Mouse (Mus musculus): ENCODE data around the gene Fkbpl. TPM values are rescaled to one million over a fixed set of nuclear protein-coding genes. Genes with fewer than 3 reads are reported as not detected.

Gene Fkbpl
- polyA plus RNA-seq, 1 experiment from 2014 or later, result 4.0 TPM

DNA sequence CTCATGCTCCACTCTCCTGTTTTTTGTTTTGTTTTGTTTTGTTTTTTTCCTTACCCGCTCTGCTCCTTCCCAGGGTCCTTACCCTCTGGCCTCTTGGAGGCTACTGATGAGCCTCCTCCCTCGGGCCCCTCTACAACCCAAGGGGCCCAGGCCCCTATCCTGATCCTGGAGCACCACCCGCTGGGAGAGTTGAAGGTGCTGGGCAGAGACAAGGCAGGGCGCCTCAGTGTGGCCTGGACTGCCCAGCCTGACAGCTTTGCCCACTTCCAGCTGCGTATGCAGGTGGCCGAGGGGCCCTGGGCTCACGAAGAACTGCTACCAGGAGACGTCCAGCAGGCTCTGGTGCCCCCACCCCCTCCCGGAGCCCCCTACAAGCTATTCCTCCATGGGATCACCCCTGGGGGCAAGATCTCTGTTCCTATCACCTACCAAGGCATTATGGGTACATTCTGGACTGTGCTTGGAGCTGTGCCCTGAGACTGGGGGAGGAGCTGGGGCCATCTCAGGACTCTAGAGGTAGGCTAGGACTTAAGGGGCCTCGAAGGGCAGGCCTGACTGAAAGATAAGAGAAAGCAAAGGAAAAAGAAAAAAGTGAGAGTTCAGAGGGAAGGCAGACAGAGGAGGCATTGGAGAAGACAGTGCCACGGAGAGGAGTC is 37.4 kb downstream of the Fkbpl start:
- no peak overlapping the region for H3K4me3 ChIP-seq (replicated peaks)
- H3K36me3 ChIP-seq (replicated peaks), result no peaks in the 10 kb centered on the region
- no peaks in the 10 kb centered on the region for H3K4me1 ChIP-seq (replicated peaks)
- H3K4me2 ChIP-seq, result no peak overlapping the region
- H3K9me3 ChIP-seq (replicated peaks), result no peaks in the 10 kb centered on the region
- H3K9ac ChIP-seq, result no peak overlapping the region
- no peak overlapping the region for H3K27ac ChIP-seq (replicated peaks)
- H3K27me3 ChIP-seq, result peaks cover 47% of the 10 kb centered on the region
- 39% methylated on average over 11 of the region's 11 CpGs for WGBS (ENCODE audit: insufficient replicate concordance)
- no peak for ATAC-seq (ENCODE audit: insufficient read depth)

DNA sequence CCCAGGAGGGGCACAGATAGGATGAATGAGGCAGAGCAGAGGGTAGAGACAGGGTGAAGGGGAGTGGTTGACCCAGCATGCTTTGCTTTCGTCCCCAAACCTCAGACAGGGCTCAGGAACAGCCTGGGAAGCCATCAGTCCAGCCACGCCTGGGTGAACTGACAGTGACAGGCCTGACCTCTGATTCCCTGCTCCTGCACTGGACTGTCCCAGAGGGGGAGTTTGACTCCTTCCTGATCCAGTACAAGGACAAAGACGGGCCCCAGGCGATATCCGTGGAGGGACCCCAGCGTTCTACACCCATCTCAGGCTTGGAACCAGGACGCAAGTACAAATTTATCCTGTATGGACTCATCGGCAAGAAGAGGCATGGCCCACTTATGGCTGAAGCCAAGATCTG is 38.6 kb downstream of the Fkbpl start:
- H3K9me3 ChIP-seq (replicated peaks), result no peaks in the 10 kb centered on the region
- no peak overlapping the region for H3K4me2 ChIP-seq
- peaks cover 39% of the 10 kb centered on the region for H3K27me3 ChIP-seq
- 68% methylated on average over 8 of the region's 8 CpGs for WGBS (ENCODE audit: insufficient replicate concordance)
- no peak overlapping the region for H3K9ac ChIP-seq
- H3K4me1 ChIP-seq (replicated peaks), result no peaks in the 10 kb centered on the region
- H3K36me3 ChIP-seq (replicated peaks), result no peaks in the 10 kb centered on the region
- no peak overlapping the region for H3K27ac ChIP-seq (replicated peaks)
- ATAC-seq (ENCODE audit: insufficient read depth), result no peak
- no peak overlapping the region for H3K4me3 ChIP-seq (replicated peaks)

DNA sequence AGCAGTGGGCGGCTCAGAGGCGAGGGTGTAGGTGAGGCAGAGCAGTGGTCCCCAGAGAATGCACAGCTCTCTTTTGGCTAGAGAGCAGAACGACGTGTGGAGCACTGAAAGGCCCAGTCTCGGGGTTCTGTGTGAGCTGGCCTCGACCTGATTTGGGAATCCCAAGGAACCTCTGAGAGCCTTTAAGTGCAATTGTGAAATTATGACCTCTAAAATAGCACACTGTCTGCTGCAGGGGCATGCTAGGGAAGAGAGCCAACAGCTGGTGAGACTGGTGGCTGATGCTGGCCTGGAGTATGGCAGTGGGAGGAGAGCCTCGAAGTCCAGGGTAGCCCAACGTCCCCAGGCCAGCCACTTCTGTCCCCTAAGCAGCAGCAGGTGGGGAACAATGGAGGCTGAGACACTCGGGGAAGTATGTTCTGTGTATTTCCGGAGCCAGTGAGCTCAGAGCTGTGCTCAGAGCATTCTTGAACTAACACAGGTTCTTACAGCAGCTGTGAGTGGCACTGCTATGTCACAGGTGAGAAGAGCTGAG is 39.2 kb downstream of the Fkbpl start:
- H3K4me2 ChIP-seq, result no peak overlapping the region
- WGBS (ENCODE audit: insufficient replicate concordance), result 49% methylated on average over 10 of the region's 10 CpGs
- H3K4me3 ChIP-seq (replicated peaks), result no peak overlapping the region
- peaks cover 34% of the 10 kb centered on the region for H3K27me3 ChIP-seq
- no peaks in the 10 kb centered on the region for H3K4me1 ChIP-seq (replicated peaks)
- H3K27ac ChIP-seq (replicated peaks), result no peak overlapping the region
- no peak overlapping the region for H3K9ac ChIP-seq
- no peaks in the 10 kb centered on the region for H3K36me3 ChIP-seq (replicated peaks)
- no peak for ATAC-seq (ENCODE audit: insufficient read depth)
- no peaks in the 10 kb centered on the region for H3K9me3 ChIP-seq (replicated peaks)

DNA sequence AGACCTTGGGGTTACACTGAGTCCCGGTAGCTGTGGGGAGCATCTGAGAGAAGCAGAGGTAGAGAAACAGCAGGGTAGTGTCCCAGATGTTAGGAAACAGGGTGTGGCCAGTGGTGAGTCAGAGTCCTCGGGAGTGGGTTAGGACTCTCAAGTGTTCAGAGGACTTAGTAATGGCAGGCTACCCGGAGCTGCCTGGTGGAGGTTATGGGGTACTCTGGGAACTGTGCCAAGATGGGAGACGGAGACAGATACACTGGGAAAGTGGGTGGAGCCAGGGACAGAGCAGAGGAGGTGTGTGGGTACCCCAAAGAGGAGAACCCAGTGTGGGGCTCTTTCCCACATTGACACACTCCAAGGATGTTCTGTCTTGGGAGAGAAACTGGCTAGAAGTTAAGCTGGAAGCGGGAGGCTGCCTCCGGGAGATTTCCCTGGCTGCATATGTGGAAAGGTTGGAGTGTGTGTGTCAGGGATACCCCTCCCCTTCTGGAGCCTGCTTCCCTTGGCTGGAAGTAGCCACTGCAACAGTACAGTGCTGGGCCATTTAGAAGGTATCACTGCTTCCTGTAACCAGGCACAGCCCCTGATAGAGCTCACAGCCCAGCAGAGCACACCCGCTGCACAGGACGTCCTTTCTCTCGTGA is 39.8 kb downstream of the Fkbpl start:
- Histone ChIP-seq H3K4me3 (replicated peaks) (no peak overlapping the region), H3K4me1 (replicated peaks) (no peaks in the 10 kb centered on the region), H3K4me2 (no peak overlapping the region), H3K9ac (no peak overlapping the region), H3K27me3 (peaks cover 28% of the 10 kb centered on the region), H3K36me3 (replicated peaks) (no peaks in the 10 kb centered on the region), H3K27ac (replicated peaks) (no peak overlapping the region), H3K9me3 (replicated peaks) (no peaks in the 10 kb centered on the region)
- WGBS (ENCODE audit: insufficient replicate concordance), result 51% methylated on average over 9 of the region's 9 CpGs
- ATAC-seq (ENCODE audit: insufficient read depth), result no peak

DNA sequence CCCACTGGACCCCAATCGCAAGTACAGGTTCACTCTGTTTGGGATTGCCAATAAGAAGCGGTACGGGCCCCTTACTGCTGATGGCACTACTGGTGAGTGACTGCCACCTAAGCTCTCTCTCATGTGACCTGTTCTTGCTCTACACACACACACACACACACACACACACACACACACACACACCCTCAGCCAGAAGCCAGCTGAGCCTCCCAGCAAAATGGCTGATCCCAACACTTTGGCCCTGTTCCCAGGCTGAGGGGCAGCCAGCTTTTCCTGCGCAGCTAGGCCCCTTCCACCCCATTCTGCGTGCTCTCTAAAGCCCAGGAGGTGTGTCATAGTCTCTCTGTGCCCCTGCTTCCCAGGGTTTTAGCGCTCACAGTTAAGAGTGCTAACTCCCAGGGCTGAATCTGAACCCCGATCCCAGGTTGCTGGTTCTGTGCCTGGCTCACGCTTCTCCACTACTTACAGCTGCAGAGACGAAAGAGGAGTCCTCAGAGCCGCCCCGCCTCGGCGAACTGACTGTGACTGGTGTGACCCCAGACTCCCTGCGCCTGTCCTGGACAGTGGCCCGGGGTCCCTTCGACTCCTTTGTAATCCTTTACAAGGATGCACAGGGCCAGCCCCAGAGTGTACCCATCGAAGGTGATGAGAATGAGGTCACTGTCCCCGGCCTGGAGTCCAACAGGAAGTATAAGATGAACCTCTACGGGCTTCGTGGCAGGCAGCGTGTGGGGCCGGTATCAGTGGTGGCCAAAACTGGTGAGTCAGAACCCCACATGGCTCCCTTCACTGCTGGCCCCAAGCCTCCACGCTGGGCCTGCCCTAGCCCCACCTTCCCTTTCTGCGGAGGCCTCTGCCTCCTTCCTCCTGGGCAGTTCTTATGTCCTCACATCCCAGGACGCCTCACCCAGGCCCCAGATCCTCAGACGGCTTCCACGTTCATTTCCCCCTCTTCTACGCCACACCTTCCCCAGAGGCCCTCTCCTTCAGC is 40.9 kb downstream of the Fkbpl start:
- no peak overlapping the region for H3K9ac ChIP-seq

DNA sequence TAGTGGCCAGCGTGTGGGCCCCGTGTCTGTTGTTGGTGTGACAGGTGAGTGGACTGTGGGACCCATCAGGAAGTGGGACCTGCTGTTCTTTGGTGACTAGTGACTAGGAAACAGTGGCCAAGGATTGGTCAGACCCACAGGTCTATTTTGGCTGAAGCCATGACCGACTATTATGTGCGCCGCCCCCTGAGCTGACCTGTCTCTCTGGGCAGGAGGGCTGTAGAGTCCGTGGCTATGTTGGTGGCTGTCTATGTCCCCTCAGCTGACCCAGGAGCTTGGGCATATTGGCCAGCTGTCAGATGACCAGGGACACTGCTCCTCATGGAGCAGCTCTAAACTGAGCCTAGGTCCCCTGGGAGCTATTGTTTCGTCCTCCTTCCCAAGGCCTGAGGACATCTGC is 44.3 kb downstream of the Fkbpl start:
- no peak overlapping the region for H3K27ac ChIP-seq (replicated peaks)
- no peak overlapping the region for H3K4me3 ChIP-seq (replicated peaks)
- H3K27me3 ChIP-seq, result no peaks in the 10 kb centered on the region
- ATAC-seq (ENCODE audit: insufficient read depth), result no peak
- H3K4me2 ChIP-seq, result no peak overlapping the region
- H3K9me3 ChIP-seq (replicated peaks), result no peaks in the 10 kb centered on the region
- no peaks in the 10 kb centered on the region for H3K36me3 ChIP-seq (replicated peaks)
- WGBS (ENCODE audit: insufficient replicate concordance), result 68% methylated on average over 7 of the region's 7 CpGs
- no peaks in the 10 kb centered on the region for H3K4me1 ChIP-seq (replicated peaks)
- no peak overlapping the region for H3K9ac ChIP-seq

More for the DNA sequence above, 40.9 kb downstream of the Fkbpl start:
- no peak overlapping the region for H3K4me2 ChIP-seq
- peaks cover 18% of the 10 kb centered on the region for H3K27me3 ChIP-seq
- no peaks in the 10 kb centered on the region for H3K36me3 ChIP-seq (replicated peaks)
- H3K9me3 ChIP-seq (replicated peaks), result no peaks in the 10 kb centered on the region
- no peak overlapping the region for H3K27ac ChIP-seq (replicated peaks)
- ATAC-seq (ENCODE audit: insufficient read depth), result no peak
- H3K4me3 ChIP-seq (replicated peaks), result no peak overlapping the region
- H3K4me1 ChIP-seq (replicated peaks), result no peaks in the 10 kb centered on the region
- 56% methylated on average over 28 of the region's 28 CpGs for WGBS (ENCODE audit: insufficient replicate concordance)

DNA sequence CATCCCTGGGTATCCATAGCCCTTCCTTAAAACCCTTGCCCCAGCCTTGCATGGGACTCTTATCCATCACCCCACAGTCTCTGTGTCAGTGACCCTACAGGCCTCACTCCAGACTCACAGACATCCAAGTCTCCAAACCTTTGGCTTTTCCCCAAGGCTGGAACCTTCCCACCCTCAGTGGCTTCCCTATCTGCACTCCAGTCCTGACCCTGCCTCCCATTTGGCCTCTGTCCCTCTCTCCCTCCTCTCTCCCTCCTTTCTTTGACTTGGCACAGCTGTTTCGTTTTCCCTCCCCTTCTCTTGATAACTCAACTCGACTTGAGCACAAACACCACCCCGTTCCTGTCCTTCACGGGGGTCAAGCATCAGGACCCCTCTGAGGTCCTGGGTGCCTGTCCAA is 45.9 kb downstream of the Fkbpl start:
- Histone ChIP-seq H3K4me1 (replicated peaks) (no peaks in the 10 kb centered on the region), H3K36me3 (replicated peaks) (no peaks in the 10 kb centered on the region), H3K9me3 (replicated peaks) (no peaks in the 10 kb centered on the region), H3K4me3 (replicated peaks) (no peak overlapping the region), H3K27me3 (no peaks in the 10 kb centered on the region), H3K4me2 (no peak overlapping the region), H3K27ac (replicated peaks) (no peak overlapping the region), H3K9ac (no peak overlapping the region)
- 50% methylated on average over 4 of the region's 4 CpGs for WGBS (ENCODE audit: insufficient replicate concordance)
- ATAC-seq (ENCODE audit: insufficient read depth), result no peak

DNA sequence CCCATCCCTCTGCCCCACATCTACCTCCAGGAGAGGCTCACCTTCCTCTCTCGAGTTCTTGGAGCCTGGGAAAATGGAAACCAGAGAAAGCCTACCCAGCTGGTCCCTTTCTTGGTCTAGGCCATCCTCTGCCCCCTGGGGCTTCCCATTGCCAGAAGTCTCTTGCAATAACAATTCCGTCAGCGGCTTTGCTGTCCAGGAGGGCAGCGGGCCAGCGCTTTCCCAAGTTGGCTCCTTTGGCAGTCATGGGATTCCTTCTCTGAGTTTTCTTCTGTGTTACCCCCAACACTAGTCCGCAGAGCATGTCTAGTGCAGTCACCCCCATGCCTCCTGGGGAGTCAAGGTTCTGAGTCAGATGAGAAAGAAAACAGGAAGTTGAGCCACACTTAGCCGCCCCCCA is 48.3 kb downstream of the Fkbpl start:
- no peak overlapping the region for H3K9ac ChIP-seq
- no peaks in the 10 kb centered on the region for H3K4me1 ChIP-seq (replicated peaks)
- H3K36me3 ChIP-seq (replicated peaks), result no peaks in the 10 kb centered on the region
- no peak overlapping the region for H3K4me2 ChIP-seq
- WGBS (ENCODE audit: insufficient replicate concordance), result 62% methylated on average over 7 of the region's 7 CpGs
- H3K4me3 ChIP-seq (replicated peaks), result no peak overlapping the region
- ATAC-seq (ENCODE audit: insufficient read depth), result no peak
- H3K9me3 ChIP-seq (replicated peaks), result no peaks in the 10 kb centered on the region
- H3K27ac ChIP-seq (replicated peaks), result no peak overlapping the region
- H3K27me3 ChIP-seq, result no peaks in the 10 kb centered on the region

Other genes with a start within 250 kb of the Fkbpl start
- gene BC051142, start 245.9 kb upstream of the Fkbpl start, polyA plus RNA-seq (2015; fragmentation: Nextera tagmentation; extraction: Ambion mirVana), result not detected in 2 replicates
- gene Btnl4, start 167.4 kb upstream of the Fkbpl start, polyA plus RNA-seq (2015; fragmentation: Nextera tagmentation; extraction: Ambion mirVana), result not detected in 2 replicates
- not detected in 2 replicates for gene Btnl6, start 127.4 kb upstream of the Fkbpl start, polyA plus RNA-seq (2015; fragmentation: Nextera tagmentation; extraction: Ambion mirVana)
- gene Notch4, start 80.5 kb upstream of the Fkbpl start, polyA plus RNA-seq (2015; fragmentation: Nextera tagmentation; extraction: Ambion mirVana), result 0.64 and 0.75 TPM in 2 replicates
- gene Gpsm3, start 55.0 kb upstream of the Fkbpl start, polyA plus RNA-seq (2015; fragmentation: Nextera tagmentation; extraction: Ambion mirVana), result 14.9 and 17.6 TPM in 2 replicates
- 2.4 and 2.8 TPM in 2 replicates for gene Pbx2, start 53.5 kb upstream of the Fkbpl start, polyA plus RNA-seq (2015; fragmentation: Nextera tagmentation; extraction: Ambion mirVana)
- gene Ager, start 46.9 kb upstream of the Fkbpl start, polyA plus RNA-seq (2015; fragmentation: Nextera tagmentation; extraction: Ambion mirVana), result 0.70 and 0.88 TPM in 2 replicates
- 88.4 and 106 TPM in 2 replicates for gene Rnf5, start 41.1 kb upstream of the Fkbpl start, polyA plus RNA-seq (2015; fragmentation: Nextera tagmentation; extraction: Ambion mirVana)
- gene Agpat1, start 40.5 kb upstream of the Fkbpl start, polyA plus RNA-seq (2015; fragmentation: Nextera tagmentation; extraction: Ambion mirVana), result 21.1 and 23.6 TPM in 2 replicates
- gene Egfl8, start 28.8 kb upstream of the Fkbpl start, polyA plus RNA-seq (2015; fragmentation: Nextera tagmentation; extraction: Ambion mirVana), result 0.20 and 0.33 TPM in 2 replicates
- gene Ppt2, start 16.3 kb upstream of the Fkbpl start, polyA plus RNA-seq (2015; fragmentation: Nextera tagmentation; extraction: Ambion mirVana), result 10.7 and 10.8 TPM in 2 replicates
- gene Prrt1, start 15.2 kb upstream of the Fkbpl start, polyA plus RNA-seq (2015; fragmentation: Nextera tagmentation; extraction: Ambion mirVana), result not detected in 2 replicates
- gene Atf6b, start 2.4 kb downstream of the Fkbpl start, polyA plus RNA-seq (2015; fragmentation: Nextera tagmentation; extraction: Ambion mirVana), result 19.9 and 21.2 TPM in 2 replicates
- 0.17 and 0.20 TPM in 2 replicates for gene Tnxb, start 25.8 kb downstream of the Fkbpl start, polyA plus RNA-seq (2015; fragmentation: Nextera tagmentation; extraction: Ambion mirVana)
- 9.8 and 17.1 TPM in 2 replicates for gene C4b, start 99.1 kb downstream of the Fkbpl start, polyA plus RNA-seq (2015; fragmentation: Nextera tagmentation; extraction: Ambion mirVana)
- gene Cyp21a1, start 159.8 kb downstream of the Fkbpl start, polyA plus RNA-seq (2015; fragmentation: Nextera tagmentation; extraction: Ambion mirVana), result 0.24 and 0.50 TPM in 2 replicates
- 12.0 and 14.1 TPM in 2 replicates for gene Stk19, start 192.2 kb downstream of the Fkbpl start, polyA plus RNA-seq (2015; fragmentation: Nextera tagmentation; extraction: Ambion mirVana)
- gene Dxo, start 192.3 kb downstream of the Fkbpl start, polyA plus RNA-seq (2015; fragmentation: Nextera tagmentation; extraction: Ambion mirVana), result 29.8 and 31.2 TPM in 2 replicates
- gene Skiv2l, start 205.4 kb downstream of the Fkbpl start, polyA plus RNA-seq (2015; fragmentation: Nextera tagmentation; extraction: Ambion mirVana), result 24.5 and 29.2 TPM in 2 replicates
- 45.6 and 46.7 TPM in 2 replicates for gene Nelfe, start 205.6 kb downstream of the Fkbpl start, polyA plus RNA-seq (2015; fragmentation: Nextera tagmentation; extraction: Ambion mirVana)
- gene Cfb, start 217.8 kb downstream of the Fkbpl start, polyA plus RNA-seq (2015; fragmentation: Nextera tagmentation; extraction: Ambion mirVana), result 281 and 374 TPM in 2 replicates
- 0.41 and 0.64 TPM in 2 replicates for gene Zbtb12, start 234.7 kb downstream of the Fkbpl start, polyA plus RNA-seq (2015; fragmentation: Nextera tagmentation; extraction: Ambion mirVana)
- 0.07 TPM in 1 of 2 replicates, not detected in the other for gene Gm20547, start 237.3 kb downstream of the Fkbpl start, polyA plus RNA-seq (2015; fragmentation: Nextera tagmentation; extraction: Ambion mirVana)